Mouse (Mus musculus): ENCODE data around the gene Tmprss11f.

GRCm38 (mm10) chr5:86540601-86541000, 91.6 kb downstream of the Tmprss11f start:
- TF ChIP-seq CTCF (IDR thresholded peaks at IDR 0.05; ENCODE audit: low read depth) (no peak), EP300 (optimal IDR thresholded peaks at IDR 0.05) (no peak)
